Mouse (Mus musculus) liver, adult 2 months (tissue): Measurements from ENCODE around the gene Vps33a.

Experiments
- CTCF ChIP-seq: fragments of 200-500 bp; IDR thresholded peaks from 2 replicates; pipeline ENCODE4 v1.5.1; 2011; ENCODE audit warnings: low read depth, low read length, control low read depth
- POLR2A ChIP-seq: fragments of 200-500 bp; IDR thresholded peaks from 2 replicates; pipeline ENCODE4 v1.6.1; 2011; ENCODE audit warnings: low read length, control low read depth; ENCODE audit not compliant: insufficient read depth; ENCODE audit errors: extremely low read depth

GRCm38 (mm10) chr5:123501973-123502372 is 70.9 kb downstream of the Vps33a start:
- TF ChIP-seq POLR2A (no peak), CTCF (no peak)
